Mouse (Mus musculus) spleen, embryonic (tissue): Measurements from ENCODE around the gene Gnb3.

Source experiments
- CTCF ChIA-PET: fragments of 350-600 bp; sonication (Branson Sonifier 250); formaldehyde crosslinking; loops from one replicate; lab custom pipeline; 2022; lab: Charles Lee

The Gnb3 gene

DNA sequence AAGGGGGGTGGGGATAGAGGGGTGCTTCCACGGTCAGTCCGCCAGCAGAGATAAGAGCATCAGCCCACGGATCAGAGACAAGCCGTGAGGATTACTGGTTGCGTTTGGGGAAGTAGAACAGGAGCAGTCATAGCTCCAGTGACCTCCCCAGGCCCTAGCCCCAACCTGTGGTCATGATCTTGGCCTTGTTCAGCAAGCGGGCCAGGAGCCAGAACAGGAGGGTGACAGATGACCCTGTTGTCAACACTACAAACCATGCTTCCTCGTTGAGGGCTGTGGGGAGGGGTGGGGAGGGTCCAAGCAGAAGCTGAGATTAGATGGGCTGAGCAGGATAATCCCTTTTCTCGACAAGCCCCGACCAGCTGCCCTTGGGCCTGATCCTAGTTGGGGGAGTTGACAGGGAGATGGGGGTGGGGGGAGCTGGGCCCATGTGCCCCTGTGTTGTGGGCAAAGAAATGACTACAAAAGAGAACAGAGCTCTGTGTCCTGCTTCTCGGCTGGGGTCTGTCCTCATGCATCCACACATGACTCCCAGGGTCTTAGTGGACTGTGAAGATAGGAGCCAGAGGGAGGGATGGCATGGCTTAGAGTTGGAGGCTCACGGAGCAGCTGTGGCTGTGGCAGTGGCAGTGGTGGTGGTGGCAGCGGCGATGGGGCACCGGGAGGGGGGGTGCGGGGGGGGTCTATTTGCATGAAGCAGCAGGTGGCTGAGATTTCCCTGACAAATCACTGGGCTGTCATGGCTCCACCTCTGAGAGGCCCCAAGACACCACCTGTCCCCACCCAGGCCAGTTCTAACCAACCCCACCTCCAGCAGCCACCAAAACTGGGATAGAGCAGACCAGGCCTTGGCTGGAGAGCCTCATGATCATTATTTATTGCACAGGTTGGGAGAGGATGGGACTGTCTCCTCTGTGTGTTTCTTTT lies at the start of gene Gnb3:
Gene Gnb3, minus strand, starts transcription at position 35 of the 927 bp plus-strand sequence.
- CTCF ChIA-PET = interaction anchor here (0.5 kb wide), 1 partner anchor 10 kb away, joined by 3 read pairs; no protein-coding TSS in a partner anchor

GRCm38 (mm10) chr6:124888555-124889125 lies 48.6 kb upstream of the Gnb3 start:
- CTCF ChIA-PET = interaction anchor here (0.6 kb wide), 1 partner anchor 182 kb away, joined by 3 read pairs; no protein-coding TSS in a partner anchor

GRCm38 (mm10) chr6:124887986-124888385 lies 47.9 kb upstream of the Gnb3 start, which contains the start of gene Cd4:
TSS of gene Cd4 (minus strand) at chr6:124888221.
- CTCF ChIA-PET = interaction anchor here (0.6 to 0.7 kb wide), 2 partner anchors 30 to 183 kb away, joined by 3 read pairs; no protein-coding TSS in a partner anchor

DNA sequence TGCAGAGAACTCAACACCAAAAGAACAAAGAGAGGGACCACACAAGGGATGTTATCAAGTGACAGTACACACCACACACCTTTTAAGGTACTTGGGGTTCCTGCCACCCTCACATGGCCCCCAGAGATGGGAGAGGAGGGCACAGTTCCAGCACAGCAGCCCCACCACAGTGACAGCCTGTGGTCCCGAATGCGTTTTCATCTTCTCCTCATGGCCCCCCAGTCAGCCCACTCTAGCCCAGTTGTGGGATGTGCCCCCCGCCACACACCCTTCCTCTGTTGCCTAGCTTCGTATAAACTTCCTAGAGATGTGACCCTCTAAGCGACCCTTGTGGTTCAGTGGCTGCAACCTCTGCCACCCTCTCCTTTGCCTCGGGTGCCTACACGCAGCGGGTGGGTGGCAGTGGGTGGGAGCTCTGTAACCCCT lies 45.9 kb upstream of the Gnb3 start:
- CTCF ChIA-PET = interaction anchor here (1.1 kb wide), 1 partner anchor 9 kb away, joined by 3 read pairs; no protein-coding TSS in a partner anchor

DNA sequence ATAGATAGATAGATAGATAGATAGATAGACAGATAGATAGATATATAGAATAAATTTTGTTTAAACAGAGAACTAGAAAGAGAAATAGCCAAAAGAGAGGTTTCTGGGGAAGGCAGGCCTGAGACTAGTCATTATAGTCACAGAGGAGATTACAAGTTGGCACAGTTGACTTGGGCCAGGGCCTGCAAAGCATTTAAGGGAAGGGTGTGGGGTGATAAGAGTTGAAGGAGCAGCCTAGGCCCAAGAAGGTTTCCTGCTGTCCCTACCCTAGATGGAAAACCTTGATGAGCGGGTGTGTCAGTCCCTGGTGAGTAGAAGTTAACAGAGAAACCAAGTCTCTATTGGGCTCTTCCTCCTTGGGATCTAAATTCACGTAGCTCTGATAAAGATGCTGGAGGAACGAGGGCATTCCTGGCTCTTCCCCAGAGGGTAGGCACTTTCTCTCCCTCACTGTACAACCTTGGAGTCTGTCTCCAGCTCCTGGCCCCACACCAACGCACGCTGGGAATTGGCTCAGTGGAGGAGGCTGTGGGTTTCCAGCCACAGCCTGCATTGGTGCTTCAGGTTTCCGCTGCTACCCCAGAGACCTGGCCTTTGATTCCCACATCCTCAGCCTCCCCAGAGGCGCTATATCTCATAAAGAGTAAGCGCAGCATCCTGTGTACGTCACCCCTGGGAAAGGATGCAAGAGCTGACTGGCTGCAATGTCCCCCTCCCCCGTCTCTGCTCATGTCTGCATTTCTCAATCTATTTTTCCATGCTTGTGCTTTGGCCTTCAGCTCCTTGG lies 44.8 kb upstream of the Gnb3 start:
- CTCF ChIA-PET = no interaction called here

DNA sequence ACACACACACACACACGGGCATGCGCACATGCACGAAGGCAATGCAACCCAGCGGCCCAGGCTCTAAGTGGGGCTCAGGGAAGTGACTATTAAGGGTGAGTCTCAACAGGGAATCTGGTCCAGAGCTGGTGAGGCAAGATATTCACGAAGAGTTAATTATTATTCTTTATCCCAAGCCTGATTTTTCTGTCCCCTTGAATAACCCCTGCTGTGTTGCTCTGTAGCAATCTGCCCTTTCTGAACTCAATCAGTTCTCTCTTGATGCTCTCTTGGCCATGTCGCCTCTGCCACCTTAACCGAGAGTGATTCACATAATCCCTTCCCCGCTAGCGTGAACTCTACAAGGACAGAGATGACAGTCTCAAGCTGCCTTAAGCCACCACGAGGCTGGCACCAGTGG lies 43.3 kb upstream of the Gnb3 start:
- CTCF ChIA-PET = no interaction called here

GRCm38 (mm10) chr6:124881821-124882220 lies 41.7 kb upstream of the Gnb3 start:
- CTCF ChIA-PET = no interaction called here

DNA sequence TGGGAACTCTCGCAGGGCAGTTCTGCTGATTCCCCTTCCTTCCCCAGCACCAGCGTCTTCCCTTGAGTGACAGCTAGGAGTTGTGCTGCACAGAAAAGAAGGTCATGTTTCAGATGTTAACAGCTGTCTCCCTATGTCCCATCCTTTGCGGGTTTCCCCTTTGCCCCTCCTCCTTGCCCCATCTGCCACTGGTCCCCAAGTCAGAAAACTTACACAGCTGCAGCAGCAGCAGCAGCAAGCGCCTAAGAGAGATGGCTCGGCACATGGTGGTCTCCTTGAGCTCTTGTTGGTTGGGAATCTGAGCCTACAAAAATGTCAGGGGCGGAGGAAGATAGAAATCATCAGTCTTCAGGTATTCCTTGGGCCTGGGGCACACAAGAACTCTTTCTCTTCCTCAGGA lies 39.3 kb upstream of the Gnb3 start:
- CTCF ChIA-PET = interaction anchor here (0.6 kb wide), 1 partner anchor 16 kb away, joined by 4 read pairs; no protein-coding TSS in a partner anchor

DNA sequence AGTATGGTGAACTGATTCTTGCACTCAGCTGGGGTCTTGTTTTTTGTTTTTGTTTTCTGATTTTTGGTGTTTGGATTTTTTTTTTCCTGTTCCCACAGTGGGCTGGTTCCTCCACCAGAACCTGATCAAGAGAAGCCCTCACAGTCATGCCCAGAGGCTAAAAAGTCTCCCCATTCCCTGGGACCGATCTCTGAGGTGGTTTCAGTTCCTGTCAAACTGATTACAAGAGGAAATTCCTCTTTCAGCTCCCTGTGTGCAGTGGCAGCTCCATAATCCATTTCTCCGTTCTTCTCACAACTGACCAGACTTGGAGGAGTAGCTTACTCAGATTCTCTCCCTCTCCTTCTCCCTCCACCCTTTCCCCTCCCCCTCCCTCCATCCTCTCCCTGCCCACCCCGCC lies 34.3 kb upstream of the Gnb3 start:
- CTCF ChIA-PET = interaction anchor here (0.6 kb wide), 1 partner anchor 23 kb away, joined by 4 read pairs; no protein-coding TSS in a partner anchor

GRCm38 (mm10) chr6:124866560-124866959 lies 26.5 kb upstream of the Gnb3 start:
- CTCF ChIA-PET = interaction anchor here (0.5 kb wide), 1 partner anchor 26 kb away, joined by 4 read pairs; no protein-coding TSS in a partner anchor

- CTCF ChIA-PET = no interaction called here
Observed at GRCm38 (mm10) chr6:124865766-124866362, 25.8 kb upstream of the Gnb3 start.

DNA sequence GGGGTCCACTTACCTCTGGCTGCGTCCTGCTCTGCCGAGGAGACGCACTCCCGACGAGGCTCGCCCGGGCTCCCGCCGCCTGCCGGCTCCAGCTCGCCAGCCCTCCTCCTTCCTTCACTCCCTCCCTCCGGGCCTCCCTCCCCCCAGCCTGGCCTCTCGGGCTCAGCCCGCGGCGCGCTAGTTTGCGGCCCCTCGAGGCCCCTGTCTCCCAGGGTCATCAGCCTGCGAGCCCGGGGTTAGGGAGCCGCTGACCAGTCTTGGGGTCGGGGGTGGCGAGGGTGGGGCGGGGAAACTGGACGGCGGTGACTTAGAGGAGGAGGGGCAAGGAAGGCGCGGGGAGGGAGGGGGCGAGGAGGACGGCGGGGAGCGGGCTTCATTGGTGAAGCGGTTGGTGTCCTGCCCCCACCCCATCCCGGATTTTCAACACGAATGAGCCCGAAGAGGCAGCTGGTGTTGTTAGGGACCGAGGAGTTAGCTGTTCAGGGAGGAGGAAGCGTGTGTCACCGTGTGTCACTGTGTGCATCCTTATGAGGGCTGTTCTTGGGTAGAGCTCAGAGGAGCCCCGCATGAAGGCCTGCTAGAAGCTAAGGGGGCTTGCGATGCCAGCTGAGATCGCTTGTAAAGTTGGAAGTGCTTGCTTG lies 23.7 kb upstream of the Gnb3 start, which contains the start of gene Gpr162:
Gene Gpr162, minus strand, starts transcription at position 326 of the 641 bp plus-strand sequence.
- CTCF ChIA-PET = interaction anchor here (0.7 kb wide), 1 partner anchor 30 kb away, joined by 4 read pairs; no protein-coding TSS in a partner anchor

DNA sequence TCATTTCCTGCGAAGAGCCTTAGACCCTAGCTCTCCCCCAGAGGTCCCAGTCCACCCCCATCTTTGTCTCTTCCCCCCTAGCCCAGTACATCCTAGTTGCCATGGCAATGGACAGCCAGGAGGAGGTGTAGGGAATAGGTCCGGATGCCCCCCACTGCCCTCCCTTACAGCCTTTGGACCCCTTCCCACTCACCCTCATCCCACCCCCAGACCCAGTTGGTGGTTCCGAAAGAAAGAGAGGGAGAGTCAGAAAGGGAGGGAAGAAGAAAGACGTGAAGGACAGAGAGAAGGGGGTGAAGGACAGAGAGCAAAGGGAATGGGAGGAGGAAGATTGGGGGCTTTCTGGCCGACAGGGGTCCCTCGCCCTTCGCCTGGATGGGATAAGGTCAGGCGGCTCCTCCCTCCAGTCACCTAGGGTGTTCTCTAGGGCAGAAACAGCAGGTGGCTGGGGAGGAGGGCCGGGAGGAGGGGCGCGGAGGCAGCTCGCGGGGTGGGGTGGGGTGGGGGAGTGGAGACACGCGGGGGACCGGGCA lies 23.1 kb upstream of the Gnb3 start:
- CTCF ChIA-PET = no interaction called here

- CTCF ChIA-PET = interaction anchor here (0.7 kb wide), 1 partner anchor 211 kb away, joined by 4 read pairs; no protein-coding TSS in a partner anchor
Observed at GRCm38 (mm10) chr6:124862406-124863124, 22.5 kb upstream of the Gnb3 start.

DNA sequence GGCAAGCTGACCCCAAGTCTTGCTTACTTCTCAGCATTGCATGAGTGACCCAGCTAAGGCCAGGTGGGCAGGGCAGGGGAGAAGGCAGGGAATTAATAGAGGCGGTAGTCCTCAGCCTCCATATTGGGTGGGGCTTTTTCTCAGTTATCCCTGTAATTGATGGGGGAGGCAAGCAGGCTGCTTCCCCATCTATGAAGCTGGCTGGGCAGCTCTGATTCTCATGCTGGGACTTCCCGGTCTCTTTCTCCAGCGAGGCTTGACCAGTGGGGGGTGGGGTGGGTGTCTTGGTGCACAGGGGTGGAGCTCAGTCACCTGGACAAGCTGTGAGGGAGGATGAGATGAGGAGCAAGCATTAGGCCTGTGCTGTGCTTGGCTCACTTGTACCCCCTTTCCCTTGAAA lies 21.7 kb upstream of the Gnb3 start:
- CTCF ChIA-PET = interaction anchor here (0.7 kb wide), 1 partner anchor 212 kb away, joined by 4 read pairs; no protein-coding TSS in a partner anchor

GRCm38 (mm10) chr6:124861266-124861665 lies 21.2 kb upstream of the Gnb3 start:
- CTCF ChIA-PET = no interaction called here

- CTCF ChIA-PET = no interaction called here
Observed at GRCm38 (mm10) chr6:124860511-124860910, 20.4 kb upstream of the Gnb3 start.

DNA sequence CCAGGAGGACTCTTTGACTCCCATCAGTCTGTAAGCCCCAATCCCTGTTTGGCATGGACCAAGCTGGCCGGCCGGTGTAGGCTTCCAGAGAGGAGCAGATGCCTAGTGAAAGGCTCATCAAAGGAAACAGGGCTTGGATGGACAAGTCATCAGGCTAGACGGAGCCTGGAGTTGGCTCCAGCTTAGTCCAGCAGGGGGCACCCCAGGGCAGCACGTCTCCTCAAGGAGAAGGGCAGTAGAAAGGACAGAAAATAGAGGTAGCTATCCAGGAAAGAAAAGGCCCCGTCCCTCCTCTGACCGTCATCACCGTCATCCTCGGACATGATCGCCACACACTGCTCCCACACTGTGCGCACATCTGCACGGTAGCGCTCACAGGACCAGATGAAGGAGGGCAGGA lies 19.6 kb upstream of the Gnb3 start:
- CTCF ChIA-PET = interaction anchor here (0.7 kb wide), 1 partner anchor 14 kb away, joined by 3 read pairs; no protein-coding TSS in a partner anchor
